9 mouse cellular contexts compared by ENCODE assay signal in genomic region chr7:78797843-78798455, GRCm38 (mm10). TPM values are rescaled to one million over a fixed set of nuclear protein-coding genes. Genes with fewer than 3 reads are reported as not detected.
A peak's percentile ranks its signal among the peaks of the same experiment; 100 is the strongest.
DNase-seq lines count a peak whose midpoint lies in the region; ATAC-seq and TF ChIP-seq lines count a peak whose summit lies in the region.
"Had no signal": no experiment of that assay in that cellular context is flagged by ENCODE, and none has a peak within 500 bp of the region (broad histone marks: within the 10 kb centered on the region; RNA-seq: fewer than 3 reads in every experiment).

No protein-coding gene starts in this region.

- no peaks in the 10 kb centered on the region for H3K36me3 ChIP-seq in hindbrain, embryonic 11.5 days (ENCODE audit: control insufficient read depth, insufficient read depth, low read length)
- H3K36me3 ChIP-seq in hindbrain, embryonic 10.5 days, result peaks cover 8% of the 10 kb centered on the region
- H3K36me3 ChIP-seq in forebrain, embryonic 11.5 days (ENCODE audit: control insufficient read depth, insufficient read depth, low read length), result no peaks in the 10 kb centered on the region
- no peaks in the 10 kb centered on the region for H3K36me3 ChIP-seq in midbrain, postnatal 0 days (ENCODE audit: insufficient read depth, low read length)
- H3K36me3 ChIP-seq: hindbrain, embryonic 15.5 days had no signal

- WGBS in hindbrain, embryonic 11.5 days, result 54% methylated on average over 9 of the region's 9 CpGs
- WGBS in hindbrain, embryonic 10.5 days, result 47% methylated on average over 9 of the region's 9 CpGs
- WGBS in forebrain, embryonic 11.5 days, result 56% methylated on average over 8 of the region's 9 CpGs
- WGBS in midbrain, postnatal 0 days, result 35% methylated on average over 7 of the region's 9 CpGs

- H3K4me2 ChIP-seq in hindbrain, embryonic 11.5 days (replicated peaks; ENCODE audit: low read depth, low read length), result no peak overlapping the region
- H3K4me2 ChIP-seq in forebrain, embryonic 11.5 days (ENCODE audit: low read depth, low read length, severe bottlenecking), result no peak overlapping the region
- no peak overlapping the region for H3K4me2 ChIP-seq in midbrain, postnatal 0 days (ENCODE audit: low read depth, low read length, poor library complexity, severe bottlenecking)
- H3K4me2 ChIP-seq: hindbrain, embryonic 15.5 days had no signal

- H3K9me3 ChIP-seq in hindbrain, embryonic 11.5 days (ENCODE audit: control insufficient read depth, low read length), result no peaks in the 10 kb centered on the region
- H3K9me3 ChIP-seq in hindbrain, embryonic 10.5 days, result no peaks in the 10 kb centered on the region
- H3K9me3 ChIP-seq in forebrain, embryonic 11.5 days (ENCODE audit: control insufficient read depth, low read length), result no peaks in the 10 kb centered on the region
- H3K9me3 ChIP-seq in midbrain, postnatal 0 days (ENCODE audit: low read length), result no peaks in the 10 kb centered on the region
- H3K9me3 ChIP-seq: hindbrain, embryonic 15.5 days had no signal

- no peak for DNase-seq in hindbrain, embryonic 11.5 days (ENCODE audit: low spot score)
- no peak for DNase-seq in hindbrain, embryonic 10.5 days (ENCODE audit: low spot score)
- DNase-seq in forebrain, embryonic 11.5 days (ENCODE audit: low spot score), result no peak
- DNase-seq in layer of hippocampus, adult 11-12 months (ENCODE audit: low spot score), result peak; percentile 74
- DNase-seq in midbrain, postnatal 0 days (ENCODE audit: low spot score), result peak; percentile 60
- no peak for DNase-seq in spleen, adult 12 weeks (ENCODE audit: low spot score)
- DNase-seq in adrenal gland, adult 8-10 months, result no peak
- no peak for DNase-seq in spleen, postnatal 14 days (ENCODE audit: low spot score in 2 of 2)

- no peak overlapping the region for H3K9ac ChIP-seq in hindbrain, embryonic 11.5 days (ENCODE audit: low read depth, low read length)
- no peak overlapping the region for H3K9ac ChIP-seq in forebrain, embryonic 11.5 days (ENCODE audit: low read length)
- H3K9ac ChIP-seq in midbrain, postnatal 0 days (replicated peaks; ENCODE audit: low read length, poor library complexity, severe bottlenecking), result no peak overlapping the region
- H3K9ac ChIP-seq: hindbrain, embryonic 15.5 days had no signal

- no peak for TF ChIP-seq CTCF in midbrain, postnatal 0 days (IDR thresholded peaks at IDR 0.05)

- no peak overlapping the region for H3K27ac ChIP-seq in hindbrain, embryonic 11.5 days (ENCODE audit: low read depth, low read length)
- no peak overlapping the region for H3K27ac ChIP-seq in hindbrain, embryonic 10.5 days
- H3K27ac ChIP-seq in forebrain, embryonic 11.5 days (ENCODE audit: low read depth, low read length), result 0 out of 2 replicates have a peak overlapping the region, but pooled peaks have one; percentile 18
- H3K27ac ChIP-seq in midbrain, postnatal 0 days (ENCODE audit: low read depth, low read length), result no peak overlapping the region
- H3K27ac ChIP-seq: hindbrain, embryonic 15.5 days had no signal

- H3K27me3 ChIP-seq in hindbrain, embryonic 11.5 days (ENCODE audit: control insufficient read depth, insufficient read depth, low read length), result no peaks in the 10 kb centered on the region
- H3K27me3 ChIP-seq in hindbrain, embryonic 10.5 days (ENCODE audit: insufficient read depth, poor library complexity, severe bottlenecking), result peaks cover 11% of the 10 kb centered on the region; the same call in 1 of the 2 replicates
- no peaks in the 10 kb centered on the region for H3K27me3 ChIP-seq in forebrain, embryonic 11.5 days (ENCODE audit: control insufficient read depth, insufficient read depth, low read length)
- no peaks in the 10 kb centered on the region for H3K27me3 ChIP-seq in midbrain, postnatal 0 days (ENCODE audit: insufficient read depth, low read length)
- H3K27me3 ChIP-seq: hindbrain, embryonic 15.5 days had no signal

- H3K4me1 ChIP-seq in hindbrain, embryonic 11.5 days (replicated peaks; ENCODE audit: control insufficient read depth, insufficient read depth, low read length), result no peaks in the 10 kb centered on the region
- H3K4me1 ChIP-seq in hindbrain, embryonic 10.5 days (replicated peaks), result peaks cover 13% of the 10 kb centered on the region; the same call in 1 of the 2 replicates
- no peaks in the 10 kb centered on the region for H3K4me1 ChIP-seq in forebrain, embryonic 11.5 days (replicated peaks; ENCODE audit: control insufficient read depth, insufficient read depth, low read length)
- H3K4me1 ChIP-seq in midbrain, postnatal 0 days (ENCODE audit: insufficient read depth, low read length), result no peaks in the 10 kb centered on the region

- no peak overlapping the region for H3K4me3 ChIP-seq in hindbrain, embryonic 11.5 days (ENCODE audit: low read depth, low read length)
- H3K4me3 ChIP-seq in hindbrain, embryonic 10.5 days, result no peak overlapping the region
- no peak overlapping the region for H3K4me3 ChIP-seq in forebrain, embryonic 11.5 days (ENCODE audit: low read depth, low read length)
- H3K4me3 ChIP-seq in midbrain, postnatal 0 days (ENCODE audit: low read depth, low read length), result no peak overlapping the region
- H3K4me3 ChIP-seq: hindbrain, embryonic 15.5 days had no signal

- 0 out of 2 replicates have a peak, but pooled peaks have one; percentile 43 for ATAC-seq in hindbrain, embryonic 11.5 days (ENCODE audit: low FRiP score)
- ATAC-seq in forebrain, embryonic 11.5 days (replicated peaks; ENCODE audit: low FRiP score), result no peak
- peak; percentile 16; the same call in 1 of the 2 replicates for ATAC-seq in midbrain, postnatal 0 days (ENCODE audit: low FRiP score)

RNA-seq across cellular contexts. Expression of gene Mrpl46, which starts 14.6 kb away (rescaled TPM):
- 72.4 and 76.6 TPM in 2 replicates for polyA plus RNA-seq in hindbrain, embryonic 11.5 days (2014; fragmentation: Nextera tagmentation; extraction: Ambion mirVana)
- polyA plus RNA-seq in hindbrain, embryonic 10.5 days (2016; fragmentation: Nextera tagmentation; extraction: Ambion mirVana), result 78.3 and 78.5 TPM in 2 replicates
- 70.5 and 73.0 TPM in 2 replicates for polyA plus RNA-seq in forebrain, embryonic 11.5 days (2014; fragmentation: Nextera tagmentation; extraction: Ambion mirVana)
- 25.0 and 30.2 TPM in 2 replicates for total RNA-seq in midbrain, postnatal 0 days (2014; rRNA removed)
- polyA plus RNA-seq in midbrain, postnatal 0 days (2015; fragmentation: Nextera tagmentation; extraction: Ambion mirVana), result 66.1 and 66.4 TPM in 2 replicates
- 10 to 100 TPM; 38.2 to 48.8 (median 42.7) TPM for total RNA-seq in adrenal gland, adult 8-10 months (2022)

RNA-seq across cellular contexts. Expression of gene Mrps11, which starts 15.0 kb away (rescaled TPM):
- polyA plus RNA-seq in hindbrain, embryonic 11.5 days (2014; fragmentation: Nextera tagmentation; extraction: Ambion mirVana), result 81.2 TPM in 2 replicates
- polyA plus RNA-seq in hindbrain, embryonic 10.5 days (2016; fragmentation: Nextera tagmentation; extraction: Ambion mirVana), result 85.3 and 91.7 TPM in 2 replicates
- polyA plus RNA-seq in forebrain, embryonic 11.5 days (2014; fragmentation: Nextera tagmentation; extraction: Ambion mirVana), result 81.4 and 85.2 TPM in 2 replicates
- 32.8 and 53.1 TPM in 2 replicates for total RNA-seq in midbrain, postnatal 0 days (2014; rRNA removed)
- 56.8 and 68.1 TPM in 2 replicates for polyA plus RNA-seq in midbrain, postnatal 0 days (2015; fragmentation: Nextera tagmentation; extraction: Ambion mirVana)
- 100 to 1,000 TPM in 3 of 4 experiments, 10 to 100 TPM in 1; 97.6 to 162 (median 127) TPM for total RNA-seq in adrenal gland, adult 8-10 months (2022)

RNA-seq across cellular contexts. Expression of gene Det1, which starts 49.1 kb away (rescaled TPM):
- 17.8 and 21.3 TPM in 2 replicates for polyA plus RNA-seq in hindbrain, embryonic 11.5 days (2014; fragmentation: Nextera tagmentation; extraction: Ambion mirVana)
- 20.9 and 21.2 TPM in 2 replicates for polyA plus RNA-seq in hindbrain, embryonic 10.5 days (2016; fragmentation: Nextera tagmentation; extraction: Ambion mirVana)
- 24.3 and 24.8 TPM in 2 replicates for polyA plus RNA-seq in forebrain, embryonic 11.5 days (2014; fragmentation: Nextera tagmentation; extraction: Ambion mirVana)
- 12.1 and 13.2 TPM in 2 replicates for total RNA-seq in midbrain, postnatal 0 days (2014; rRNA removed)
- polyA plus RNA-seq in midbrain, postnatal 0 days (2015; fragmentation: Nextera tagmentation; extraction: Ambion mirVana), result 5.8 and 6.2 TPM in 2 replicates
- total RNA-seq in adrenal gland, adult 8-10 months (2022), result 10 to 100 TPM; 13.8 to 20.3 (median 14.8) TPM

Comparison
In these comparisons a context has a peak if more than half of its experiments do, and no peak if none do; other contexts are left out.
1. DNase-seq: peak in layer of hippocampus, adult 11-12 months (single experiment) and midbrain, postnatal 0 days (single experiment); none in hindbrain, embryonic 11.5 days (single experiment), hindbrain, embryonic 10.5 days (single experiment), forebrain, embryonic 11.5 days (single experiment), spleen, adult 12 weeks (single experiment), adrenal gland, adult 8-10 months (single experiment) and spleen, postnatal 14 days (0 of 2).